Mouse (Mus musculus) induced T-regulatory cell, adult 2 months (primary cell): ENCODE data around the gene Plxnc1.

ENCODE experiments used
- DNase-seq: peaks from one replicate; pipeline ENCODE4 v3.0.0-alpha.2; 2012; ENCODE audit warnings: low read depth

Gene Plxnc1

GRCm38 (mm10) chr10:94919960-94920359, 24.7 kb downstream of the Plxnc1 start:
- no peak for DNase-seq

GRCm38 (mm10) chr10:94919552-94919951, 25.1 kb downstream of the Plxnc1 start:
- DNase-seq: peak; percentile 78

- no peak for DNase-seq
Measured at GRCm38 (mm10) chr10:94918618-94919017, 26.0 kb downstream of the Plxnc1 start.

- DNase-seq: peak; percentile 39
Measured at GRCm38 (mm10) chr10:94917990-94918389, 26.6 kb downstream of the Plxnc1 start.

- peak; percentile 62 for DNase-seq
Measured at GRCm38 (mm10) chr10:94917354-94917753, 27.3 kb downstream of the Plxnc1 start.

GRCm38 (mm10) chr10:94916610-94917009, 28.0 kb downstream of the Plxnc1 start:
- no peak for DNase-seq

GRCm38 (mm10) chr10:94915746-94916145, 28.9 kb downstream of the Plxnc1 start:
- DNase-seq: no peak

- DNase-seq: no peak
Measured at GRCm38 (mm10) chr10:94914081-94914480, 30.6 kb downstream of the Plxnc1 start.

- no peak for DNase-seq
Measured at GRCm38 (mm10) chr10:94913336-94913739, 31.3 kb downstream of the Plxnc1 start.

GRCm38 (mm10) chr10:94912551-94912950, 32.1 kb downstream of the Plxnc1 start:
- no peak for DNase-seq

- no peak for DNase-seq
Measured at GRCm38 (mm10) chr10:94911102-94911501, 33.5 kb downstream of the Plxnc1 start.

GRCm38 (mm10) chr10:94910570-94910969, 34.1 kb downstream of the Plxnc1 start:
- no peak for DNase-seq

- DNase-seq: no peak
Measured at GRCm38 (mm10) chr10:94909789-94910188, 34.8 kb downstream of the Plxnc1 start.

- no peak for DNase-seq
Measured at GRCm38 (mm10) chr10:94908976-94909717, 35.5 kb downstream of the Plxnc1 start.

GRCm38 (mm10) chr10:94905689-94906473, 38.8 kb downstream of the Plxnc1 start:
- no peak for DNase-seq

- DNase-seq: no peak
Measured at GRCm38 (mm10) chr10:94905219-94905618, 39.4 kb downstream of the Plxnc1 start.

- DNase-seq: no peak
Measured at GRCm38 (mm10) chr10:94896950-94897349, 47.7 kb downstream of the Plxnc1 start.

GRCm38 (mm10) chr10:94896311-94896710, 48.3 kb downstream of the Plxnc1 start:
- DNase-seq: no peak

- no peak for DNase-seq
Measured at GRCm38 (mm10) chr10:94895876-94896275, 48.8 kb downstream of the Plxnc1 start.

GRCm38 (mm10) chr10:94889735-94890134, 54.9 kb downstream of the Plxnc1 start:
- no peak for DNase-seq

- no peak for DNase-seq
Measured at GRCm38 (mm10) chr10:94883216-94883615, 61.4 kb downstream of the Plxnc1 start.

GRCm38 (mm10) chr10:94871506-94871905, 73.1 kb downstream of the Plxnc1 start:
- DNase-seq: no peak

- no peak for DNase-seq
Measured at GRCm38 (mm10) chr10:94871102-94871501, 73.5 kb downstream of the Plxnc1 start.
